Mouse (Mus musculus): Measurements from ENCODE around the gene Matk. TPM values are rescaled to one million over a fixed set of nuclear protein-coding genes. Genes with fewer than 3 reads are reported as not detected.
A peak's percentile ranks its signal among the peaks of the same experiment; 100 is the strongest.

Gene Matk
- polyA plus RNA-seq, 1 experiment: 0.67 TPM

- Histone ChIP-seq H3K27me3 (ENCODE audit: control insufficient read depth, insufficient read depth, insufficient read length) (no peaks in the 10 kb centered on the region), H3K4me3 (peak overlapping the region; percentile 86), H3K4me2 (ENCODE audit: low read depth) (peak overlapping the region; percentile 75), H3K36me3 (ENCODE audit: control insufficient read depth, insufficient read depth) (no peaks in the 10 kb centered on the region), H3ac (ENCODE audit: control insufficient read depth, insufficient read length) (no peak overlapping the region), H3K79me2 (ENCODE audit: control insufficient read depth, insufficient read depth) (peaks cover 34% of the 10 kb centered on the region)
- no peak for TF ChIP-seq MYOG (IDR thresholded peaks at IDR 0.05; ENCODE audit: control insufficient read depth in 1 of 3, insufficient read depth in 1 of 3, insufficient read length in 2 of 3, low read depth in 2 of 3)
- TF ChIP-seq USF1 (IDR thresholded peaks at IDR 0.05; ENCODE audit: low read depth): no peak
- TF ChIP-seq TCF3 (IDR thresholded peaks at IDR 0.05; ENCODE audit: insufficient read length, low read depth): no peak
- no peak for TF ChIP-seq E2F4 (IDR thresholded peaks at IDR 0.05; ENCODE audit: insufficient read depth)
- no peak for TF ChIP-seq MAX (IDR thresholded peaks at IDR 0.05; ENCODE audit: low read depth)
- no peak for TF ChIP-seq POLR2AphosphoS2 (IDR thresholded peaks at IDR 0.05; ENCODE audit: insufficient read length, low read depth)
- no peak for TF ChIP-seq MYOD1 (IDR thresholded peaks at IDR 0.05; ENCODE audit: control insufficient read depth in 1 of 3, insufficient read length in 2 of 3, low read depth in 2 of 3)
These were observed 12.8 kb downstream of the Matk start for GRCm38 (mm10) chr10:81265540-81265939.

GRCm38 (mm10) chr10:81266211-81267105 is 13.7 kb downstream of the Matk start, which contains the start of the genes Mrpl54 and Apba3:
Mrpl54 (minus strand) TSS chr10:81266934.
Apba3 (plus strand) TSS chr10:81266960.
- peak within 1 kb of the TSS; percentile 26 for H3ac ChIP-seq (ENCODE audit: control insufficient read depth, insufficient read length)
- H3K4me2 ChIP-seq (ENCODE audit: low read depth): peak within 1 kb of the TSS; percentile 75
- peak within 1 kb of the TSS; percentile 86 for H3K4me3 ChIP-seq
- no peaks in the 10 kb centered on the region for H3K36me3 ChIP-seq (ENCODE audit: control insufficient read depth, insufficient read depth)
- no peaks in the 10 kb centered on the region for H3K27me3 ChIP-seq (ENCODE audit: control insufficient read depth, insufficient read depth, insufficient read length)
- H3K79me2 ChIP-seq (ENCODE audit: control insufficient read depth, insufficient read depth): peaks cover 34% of the 10 kb centered on the region
- TF ChIP-seq E2F4 (IDR thresholded peaks at IDR 0.05; ENCODE audit: insufficient read depth) (no peak), MAX (IDR thresholded peaks at IDR 0.05; ENCODE audit: low read depth) (peak; percentile 29), TCF12 (IDR thresholded peaks at IDR 0.05; ENCODE audit: insufficient read depth, poor library complexity, severe bottlenecking) (no peak), MYOD1 (IDR thresholded peaks at IDR 0.05; ENCODE audit: control insufficient read depth in 1 of 3, insufficient read length in 2 of 3, low read depth in 2 of 3) (peak in 1 of 3 experiments; percentile 2), CEBPB (IDR thresholded peaks at IDR 0.05; ENCODE audit: insufficient read depth, poor library complexity, severe bottlenecking) (peak; percentile 49; the same call in 1 of the 2 replicates), POLR2A (IDR thresholded peaks at IDR 0.05; ENCODE audit: insufficient read length, low read depth) (peak; percentile 90), SRF (IDR thresholded peaks at IDR 0.05; ENCODE audit: control insufficient read depth, insufficient read length, low read depth) (no peak), USF1 (IDR thresholded peaks at IDR 0.05; ENCODE audit: low read depth) (peak; percentile 25), POLR2AphosphoS2 (IDR thresholded peaks at IDR 0.05; ENCODE audit: insufficient read length, low read depth) (peak; percentile 86), MYOG (IDR thresholded peaks at IDR 0.05; ENCODE audit: control insufficient read depth in 1 of 3, insufficient read depth in 1 of 3, insufficient read length in 2 of 3, low read depth in 2 of 3) (no peak), REST (IDR thresholded peaks at IDR 0.05; ENCODE audit: insufficient read depth, insufficient read length) (no peak), TCF3 (IDR thresholded peaks at IDR 0.05; ENCODE audit: insufficient read length, low read depth) (no peak)

- Histone ChIP-seq H3K4me2 (ENCODE audit: low read depth) (peak overlapping the region; percentile 86), H3K4me3 (peak overlapping the region; percentile 86), H3ac (ENCODE audit: control insufficient read depth, insufficient read length) (peak overlapping the region; percentile 26), H3K36me3 (ENCODE audit: control insufficient read depth, insufficient read depth) (no peaks in the 10 kb centered on the region), H3K27me3 (ENCODE audit: control insufficient read depth, insufficient read depth, insufficient read length) (no peaks in the 10 kb centered on the region), H3K79me2 (ENCODE audit: control insufficient read depth, insufficient read depth) (peaks cover 34% of the 10 kb centered on the region)
- TF ChIP-seq CEBPB (IDR thresholded peaks at IDR 0.05; ENCODE audit: insufficient read depth, poor library complexity, severe bottlenecking) (peak; percentile 83), POLR2A (IDR thresholded peaks at IDR 0.05; ENCODE audit: insufficient read length, low read depth) (peak; percentile 90), POLR2AphosphoS2 (IDR thresholded peaks at IDR 0.05; ENCODE audit: insufficient read length, low read depth) (peak; percentile 93), MAX (IDR thresholded peaks at IDR 0.05; ENCODE audit: low read depth) (no peak)
These were observed 15.3 kb downstream of the Matk start for GRCm38 (mm10) chr10:81268056-81268455.

GRCm38 (mm10) chr10:81268643-81269412 is 16.1 kb downstream of the Matk start:
- Histone ChIP-seq H3K4me2 (ENCODE audit: low read depth) (peak overlapping the region; percentile 86), H3K79me2 (ENCODE audit: control insufficient read depth, insufficient read depth) (peaks cover 34% of the 10 kb centered on the region), H3K36me3 (ENCODE audit: control insufficient read depth, insufficient read depth) (no peaks in the 10 kb centered on the region), H3ac (ENCODE audit: control insufficient read depth, insufficient read length) (peak overlapping the region; percentile 26), H3K27me3 (ENCODE audit: control insufficient read depth, insufficient read depth, insufficient read length) (no peaks in the 10 kb centered on the region), H3K4me3 (peak overlapping the region; percentile 86)
- TF ChIP-seq MYOG (IDR thresholded peaks at IDR 0.05; ENCODE audit: control insufficient read depth in 1 of 3, insufficient read depth in 1 of 3, insufficient read length in 2 of 3, low read depth in 2 of 3) (no peak), POLR2AphosphoS2 (IDR thresholded peaks at IDR 0.05; ENCODE audit: insufficient read length, low read depth) (no peak), TCF3 (IDR thresholded peaks at IDR 0.05; ENCODE audit: insufficient read length, low read depth) (no peak), SRF (IDR thresholded peaks at IDR 0.05; ENCODE audit: control insufficient read depth, insufficient read length, low read depth) (no peak), REST (IDR thresholded peaks at IDR 0.05; ENCODE audit: insufficient read depth, insufficient read length) (no peak), USF1 (IDR thresholded peaks at IDR 0.05; ENCODE audit: low read depth) (no peak), TCF12 (IDR thresholded peaks at IDR 0.05; ENCODE audit: insufficient read depth, poor library complexity, severe bottlenecking) (no peak), CEBPB (IDR thresholded peaks at IDR 0.05; ENCODE audit: insufficient read depth, poor library complexity, severe bottlenecking) (no peak), E2F4 (IDR thresholded peaks at IDR 0.05; ENCODE audit: insufficient read depth) (no peak), MYOD1 (IDR thresholded peaks at IDR 0.05; ENCODE audit: control insufficient read depth in 1 of 3, insufficient read length in 2 of 3, low read depth in 2 of 3) (no peak), MAX (IDR thresholded peaks at IDR 0.05; ENCODE audit: low read depth) (no peak), POLR2A (IDR thresholded peaks at IDR 0.05; ENCODE audit: insufficient read length, low read depth) (no peak)
